Mouse (Mus musculus) left cerebral cortex, postnatal 14 days (tissue): ENCODE data around the gene Gm45234. TPM values are rescaled to one million over a fixed set of nuclear protein-coding genes. Genes with fewer than 3 reads are reported as not detected.
A peak's percentile ranks its signal among the peaks of the same experiment; 100 is the strongest.
"Not testable (repeated sequence)": the region's sequence is repeated elsewhere in the genome, so short reads cannot be mapped to it uniquely, and the experiment has no call there.

Source experiments
- DNase-seq, 2 experiments: peaks; one replicate each; pipeline ENCODE4 v3.0.0; 2021 to 2022; ENCODE audit warnings: low spot score in 2 of 2, mixed read lengths in 1 of 2
- intact Hi-C: fragments of 180-260 bp; cut with DNase I; formaldehyde crosslinking; loops from one replicate; pipeline ENCODE4 v1.15.1; 2025
- long read RNA-seq, 2 experiments: library from polyadenylated mRNA; stranded (forward); transcript quantifications; one replicate each; pipeline ENCODE4 v2.0.0; 2021
- total RNA-seq, 2 experiments: library from RNA; stranded (reverse); gene quantifications; 2 replicates each; pipeline ENCODE4 v1.2.3; 2021

Gene Gm45234
- total RNA-seq, result not detected
- long read RNA-seq, experiment 1, result 0 reads
- long read RNA-seq, experiment 2, result 0 reads

GRCm38 (mm10) chr6:124755831-124756595 lies at the start of gene Gm45234, which contains the start of gene Atn1:
TSS of gene Gm45234 (minus strand) at chr6:124756021.
TSS of gene Atn1 (minus strand) at chr6:124756524.
- intact Hi-C loops, result no loop called here
- peak in 1 of 2 experiments; percentile 52 for DNase-seq

- intact Hi-C loops, result loop anchor here (2.0 kb wide), 1 partner anchor 36 kb away; the partner anchor contains the start of gene Eno2
- no peak for DNase-seq
Observed at GRCm38 (mm10) chr6:124804341-124804740, 48.5 kb upstream of the Gm45234 start.

DNA sequence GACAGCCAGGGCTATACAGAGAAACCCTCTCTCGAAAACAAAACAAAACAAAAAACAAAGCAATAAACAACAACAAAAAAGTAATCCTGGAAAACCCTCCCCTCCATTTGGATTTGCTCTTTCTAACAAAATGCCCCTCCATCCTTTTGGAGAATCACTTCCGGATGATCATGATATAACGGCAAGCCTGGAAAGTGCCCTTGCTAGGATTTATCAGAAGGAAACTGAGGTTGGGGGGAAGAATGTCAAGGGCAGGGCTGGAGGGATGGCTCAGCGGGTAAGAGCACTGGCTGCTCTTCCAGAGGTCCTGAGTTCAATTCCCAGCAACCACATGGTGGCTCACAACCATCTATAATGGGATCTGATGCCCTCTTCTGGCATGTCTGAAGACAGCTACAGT lies 47.9 kb upstream of the Gm45234 start:
- not testable (repeated sequence) for DNase-seq
- intact Hi-C loops, result loop anchor here (2.0 kb wide), 1 partner anchor 35 kb away; the partner anchor contains the start of gene Eno2

- no peak for DNase-seq
- intact Hi-C loops, result no loop called here
Observed at GRCm38 (mm10) chr6:124803061-124803460, 47.2 kb upstream of the Gm45234 start.

DNA sequence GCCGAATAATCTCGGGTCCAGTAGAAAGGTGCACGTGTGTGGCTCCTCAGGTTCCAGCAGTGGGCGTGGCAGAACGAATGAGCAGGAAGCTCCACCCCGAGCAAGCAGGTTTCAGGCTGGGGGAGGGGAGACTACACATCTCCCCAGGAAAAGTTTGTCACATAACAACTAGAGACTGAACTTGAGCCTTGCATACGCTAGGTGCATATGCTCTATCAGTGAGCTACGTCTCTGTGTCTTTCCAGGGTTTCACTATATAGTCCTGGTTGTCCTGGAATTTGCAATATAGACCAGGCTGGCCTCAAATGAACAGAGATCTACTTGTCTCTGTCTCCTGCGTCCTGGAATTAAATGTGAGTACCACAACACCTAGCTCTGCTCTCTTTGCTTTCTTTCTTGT lies 46.6 kb upstream of the Gm45234 start:
- intact Hi-C loops, DNase-seq: not testable (repeated sequence)

- intact Hi-C loops, result no loop called here
- no peak for DNase-seq
Observed at GRCm38 (mm10) chr6:124796200-124796599, 40.4 kb upstream of the Gm45234 start.

DNA sequence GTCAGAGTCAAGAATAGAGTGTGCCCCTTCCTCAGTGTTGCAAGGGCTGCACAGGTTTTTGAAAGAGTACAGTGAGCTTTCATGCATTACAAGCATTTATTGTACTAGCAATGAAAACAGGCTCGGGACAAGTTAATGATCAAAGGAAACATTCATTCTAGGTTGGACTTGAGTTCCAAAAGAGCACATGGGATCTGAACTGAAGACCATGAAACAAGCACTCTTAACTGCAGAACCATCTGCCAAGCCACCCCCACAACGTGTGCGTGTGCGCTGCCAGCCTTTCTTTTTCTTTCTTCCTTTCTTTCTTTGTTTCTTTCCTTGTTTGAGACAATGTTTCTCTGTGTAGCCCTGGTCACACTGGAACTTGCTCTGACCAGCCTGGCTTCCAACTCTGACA lies 40.0 kb upstream of the Gm45234 start:
- intact Hi-C loops, result no loop called here
- no peak for DNase-seq

- intact Hi-C loops, result no loop called here
- no peak for DNase-seq
Observed at GRCm38 (mm10) chr6:124791911-124792310, 36.1 kb upstream of the Gm45234 start.

GRCm38 (mm10) chr6:124790121-124790520 lies 34.3 kb upstream of the Gm45234 start:
- intact Hi-C loops, result no loop called here

DNA sequence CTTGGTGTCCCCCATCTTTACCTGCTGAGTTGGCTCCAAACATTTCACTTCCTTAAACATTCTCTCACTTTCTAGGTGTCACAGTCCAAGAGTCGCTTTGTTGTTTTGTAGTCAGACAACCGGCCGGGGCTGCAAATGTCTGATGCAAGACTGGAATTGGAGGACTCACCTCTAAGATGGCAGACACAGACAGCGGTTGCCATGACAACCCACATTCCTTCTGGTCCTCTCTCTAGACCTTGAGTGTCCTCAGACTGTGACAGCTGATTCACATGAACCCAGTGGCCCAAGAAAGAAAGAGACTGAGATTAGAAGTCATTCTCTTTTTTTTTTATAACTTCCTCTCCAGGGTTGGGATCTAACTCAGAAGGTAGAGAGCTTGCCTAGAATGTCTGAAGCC lies 33.7 kb upstream of the Gm45234 start:
- intact Hi-C loops, result no loop called here
- no peak for DNase-seq

More at GRCm38 (mm10) chr6:124790121-124790520, 34.3 kb upstream of the Gm45234 start:
- DNase-seq, result no peak

- DNase-seq, result no peak
Observed at GRCm38 (mm10) chr6:124787722-124788121, 31.9 kb upstream of the Gm45234 start.

GRCm38 (mm10) chr6:124786756-124787420 lies 31.1 kb upstream of the Gm45234 start:
- intact Hi-C loops, result no loop called here
- DNase-seq, result no peak

More at GRCm38 (mm10) chr6:124787722-124788121, 31.9 kb upstream of the Gm45234 start:
- intact Hi-C loops, result no loop called here

- intact Hi-C loops, result no loop called here
- DNase-seq, result no peak
Observed at GRCm38 (mm10) chr6:124782436-124782835, 26.6 kb upstream of the Gm45234 start.

DNA sequence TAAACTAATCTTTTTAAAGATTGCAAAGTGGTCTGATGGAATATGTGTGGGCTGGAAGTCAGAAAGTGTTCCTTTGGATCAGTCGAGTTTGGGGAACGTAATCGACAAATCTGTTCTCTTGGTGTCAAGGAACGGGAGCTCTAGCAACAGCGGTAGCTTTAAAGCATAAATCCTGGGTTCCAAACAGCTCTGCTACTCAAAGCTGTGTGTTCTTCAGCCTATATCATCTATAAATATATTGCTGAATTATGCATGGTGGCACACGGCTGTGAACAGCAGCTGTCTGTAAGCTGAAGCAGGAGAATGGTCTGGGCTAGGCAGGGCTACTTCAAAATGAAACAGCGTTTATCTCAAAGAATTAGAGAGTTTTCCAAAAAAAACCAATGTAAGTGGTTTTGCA lies 25.1 kb upstream of the Gm45234 start:
- intact Hi-C loops, result no loop called here
- no peak for DNase-seq

DNA sequence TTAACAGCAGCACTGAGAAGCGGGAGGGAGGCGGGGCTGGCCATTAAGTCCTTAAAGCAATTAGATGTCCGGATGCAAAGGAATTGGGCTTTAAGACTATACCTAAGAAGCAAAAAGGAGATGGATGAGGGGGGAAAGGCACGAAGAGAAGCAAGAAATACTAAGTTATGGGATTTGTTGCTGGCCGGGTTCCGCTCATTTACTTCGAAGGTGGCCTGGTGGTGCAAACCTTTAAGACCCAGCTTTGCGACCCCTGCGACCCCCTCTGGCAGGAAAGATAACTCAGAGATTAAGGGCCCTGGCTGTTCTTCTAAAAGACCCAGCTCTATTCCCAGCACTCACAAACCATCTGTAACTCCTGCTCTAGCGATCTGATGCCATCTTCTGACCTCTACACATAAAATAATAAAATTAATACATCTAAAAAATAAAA lies 24.2 kb upstream of the Gm45234 start:
- intact Hi-C loops, result no loop called here
- DNase-seq, result no peak

GRCm38 (mm10) chr6:124779222-124779983 lies 23.6 kb upstream of the Gm45234 start, which contains the start of gene Lrrc23:
TSS of gene Lrrc23 (minus strand) at chr6:124779727.
- peak in 1 of 2 experiments; percentile 63 for DNase-seq
- intact Hi-C loops, result no loop called here

- DNase-seq, result no peak
- intact Hi-C loops, result no loop called here
Observed at GRCm38 (mm10) chr6:124770511-124770910, 14.7 kb upstream of the Gm45234 start.

- DNase-seq, result no peak
Observed at GRCm38 (mm10) chr6:124770013-124770412, 14.2 kb upstream of the Gm45234 start.

GRCm38 (mm10) chr6:124769101-124769765 lies 13.4 kb upstream of the Gm45234 start, which contains the start of gene Eno2:
TSS of gene Eno2 (minus strand) at chr6:124769673.
- peak; percentile 80 to 81 for DNase-seq
- intact Hi-C loops, result loop anchor here (2.0 kb wide), 2 partner anchors 36 to 44 kb away; no protein-coding TSS in a partner anchor

More at GRCm38 (mm10) chr6:124770013-124770412, 14.2 kb upstream of the Gm45234 start:
- intact Hi-C loops, result no loop called here
